Mouse (Mus musculus) kidney, adult 2 months (tissue): Measurements from ENCODE around the gene Galnt14. TPM values are rescaled to one million over a fixed set of nuclear protein-coding genes. Genes with fewer than 3 reads are reported as not detected.

Experiments
- DNase-seq: peaks from one replicate; pipeline ENCODE4 v3.0.0; 2021
- H3K27ac ChIP-seq: fragments of 200-500 bp; 2 replicates; pipeline ENCODE4 v1.5.1; 2012; ENCODE audit warnings: low read depth, low read length, control low read depth, inconsistent platforms; ENCODE audit not compliant: insufficient read depth
- H3K27me3 ChIP-seq: fragments of 200-500 bp; replicated peaks from 2 replicates; pipeline ENCODE4 v1.6.1; 2012; ENCODE audit warnings: mild to moderate bottlenecking, moderate library complexity, low read length, inconsistent platforms; ENCODE audit not compliant: control insufficient read depth, insufficient read depth
- H3K36me3 ChIP-seq: fragments of 200-500 bp; 2 replicates; pipeline ENCODE4 v1.6.1; 2012; ENCODE audit warnings: mild to moderate bottlenecking, moderate library complexity, low read length, inconsistent platforms; ENCODE audit not compliant: control insufficient read depth, insufficient read depth
- H3K4me1 ChIP-seq: fragments of 200-500 bp; 2 replicates; pipeline ENCODE4 v1.6.1; 2011; ENCODE audit warnings: low read length; ENCODE audit not compliant: control insufficient read depth, insufficient read depth
- H3K4me3 ChIP-seq: fragments of 200-500 bp; 2 replicates; pipeline ENCODE4 v1.5.1; 2011; ENCODE audit warnings: mild to moderate bottlenecking, low read depth, low read length, control low read depth; ENCODE audit not compliant: insufficient read depth
- CTCF ChIP-seq: fragments of 200-500 bp; conservative IDR thresholded peaks from 2 replicates; pipeline ENCODE4 v1.5.1; 2011; ENCODE audit warnings: low read depth, mild to moderate bottlenecking, control low read depth, low read length, moderate library complexity, mixed read lengths; ENCODE audit not compliant: insufficient read depth, insufficient read length
- POLR2A ChIP-seq: fragments of 200-500 bp; IDR thresholded peaks from one replicate; pipeline ENCODE4 v1.6.1; 2011; ENCODE audit warnings: low read depth, low read length, control low read depth
- WGBS: fragments of 180-500 bp; shearing (Covaris S2); methylation state at CpG from one replicate; pipeline ENCODE4 v1.1.7; 2018; 5-methylcytosine and 5-hydroxymethylcytosine counted together
- polyA plus RNA-seq: library from polyadenylated mRNA; depleted of rRNA; stranded (reverse); fragments of >200 nt; gene quantifications from 2 replicates; pipeline ENCODE4 v1.2.3, GENCODE M21; 2012

The Galnt14 gene
- polyA plus RNA-seq, 1 experiment: 43.7 TPM

DNA sequence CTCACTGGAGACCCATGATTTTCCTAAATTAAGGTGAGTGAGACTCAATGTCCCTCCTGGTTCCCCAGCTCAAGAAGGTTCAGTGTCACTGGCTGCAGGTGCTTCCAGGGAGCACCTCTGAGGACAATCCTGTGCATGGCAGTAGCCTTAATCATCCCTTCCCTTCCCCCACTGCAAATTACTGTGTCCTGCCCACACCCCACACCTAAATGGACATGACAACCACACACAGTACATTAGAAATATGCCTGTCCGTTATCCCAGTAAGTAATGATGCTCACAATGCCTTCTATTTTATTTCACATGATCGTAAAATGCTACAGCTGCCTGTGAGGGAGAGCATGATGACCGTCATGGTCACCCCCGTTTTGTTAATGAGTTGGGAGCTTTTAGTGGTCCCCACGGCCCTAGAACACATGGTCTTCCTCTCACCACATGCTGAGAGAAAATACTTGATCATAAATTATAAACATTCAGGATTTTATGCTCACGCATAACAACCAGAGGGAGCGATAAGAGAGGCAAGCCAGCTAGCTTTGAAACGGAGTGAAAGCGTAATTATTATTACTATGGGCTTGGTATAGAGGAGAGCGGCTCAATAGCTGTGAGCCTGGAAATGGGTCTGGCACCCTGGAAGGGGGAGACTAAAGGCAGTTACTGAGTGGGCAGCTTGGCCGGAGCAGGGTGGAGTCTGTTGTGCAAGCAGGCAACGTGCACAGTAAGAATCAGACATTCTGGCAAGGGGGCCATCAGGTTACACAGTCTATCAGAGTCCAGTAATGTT is 161.3 kb downstream of the Galnt14 start:
- Histone ChIP-seq H3K36me3 (no peaks in the 10 kb centered on the region), H3K4me1 (peaks cover 2% of the 10 kb centered on the region), H3K4me3 (no peak overlapping the region), H3K27me3 (no peaks in the 10 kb centered on the region), H3K27ac (no peak overlapping the region)
- WGBS: 61% methylated on average over 12 of the region's 12 CpGs
- no peak for DNase-seq
- TF ChIP-seq POLR2A: no peak
- no peak for TF ChIP-seq CTCF

DNA sequence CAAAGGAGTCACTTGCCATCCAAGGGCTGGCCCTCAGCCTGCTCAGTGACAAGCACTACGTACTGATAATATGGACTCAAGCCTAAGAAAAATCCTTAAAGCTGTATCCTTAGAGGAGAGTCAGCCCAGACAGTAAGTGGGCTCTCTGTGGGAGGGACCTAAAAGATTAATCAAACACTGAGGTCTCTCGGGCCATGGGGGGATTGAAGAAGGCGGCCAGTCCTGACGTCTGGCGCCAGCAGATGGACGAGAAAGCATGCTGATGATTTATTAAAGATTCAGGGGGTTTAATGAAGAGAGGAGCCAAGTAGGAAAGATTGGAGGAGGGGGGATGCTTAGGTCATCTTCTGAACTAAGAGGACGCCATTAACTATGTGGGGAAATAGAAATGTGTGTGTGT is 162.1 kb downstream of the Galnt14 start:
- Histone ChIP-seq H3K4me3 (no peak overlapping the region), H3K4me1 (no peaks in the 10 kb centered on the region), H3K36me3 (no peaks in the 10 kb centered on the region), H3K27me3 (no peaks in the 10 kb centered on the region), H3K27ac (no peak overlapping the region)
- DNase-seq: no peak
- no peak for TF ChIP-seq CTCF
- no peak for TF ChIP-seq POLR2A
- 56% methylated on average over 7 of the region's 7 CpGs for WGBS

DNA sequence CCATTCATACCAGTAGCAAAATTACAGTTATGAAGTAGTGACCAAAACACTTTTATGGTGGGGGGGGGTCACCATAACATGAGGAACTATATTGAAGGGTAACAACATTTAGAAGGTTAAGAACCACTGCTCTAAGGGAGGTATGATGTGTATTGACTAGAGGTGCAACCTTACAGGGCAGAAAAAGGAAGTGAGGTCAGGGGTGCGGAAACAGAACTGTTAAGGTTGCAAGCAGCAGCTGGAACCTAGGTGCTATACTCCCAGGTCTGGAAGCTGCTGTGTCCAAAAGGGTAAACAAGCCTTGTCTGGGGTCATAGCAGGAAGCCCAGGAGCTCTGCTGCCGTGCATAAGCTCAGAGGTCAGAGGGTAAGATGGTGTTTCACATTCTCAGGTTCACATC is 162.8 kb downstream of the Galnt14 start:
- H3K27ac ChIP-seq: no peak overlapping the region
- H3K4me3 ChIP-seq: no peak overlapping the region
- TF ChIP-seq POLR2A (no peak), CTCF (no peak)
- DNase-seq: no peak
- H3K36me3 ChIP-seq: no peaks in the 10 kb centered on the region
- 50% methylated on average over 2 of the region's 2 CpGs for WGBS
- no peaks in the 10 kb centered on the region for H3K4me1 ChIP-seq
- H3K27me3 ChIP-seq: no peaks in the 10 kb centered on the region

DNA sequence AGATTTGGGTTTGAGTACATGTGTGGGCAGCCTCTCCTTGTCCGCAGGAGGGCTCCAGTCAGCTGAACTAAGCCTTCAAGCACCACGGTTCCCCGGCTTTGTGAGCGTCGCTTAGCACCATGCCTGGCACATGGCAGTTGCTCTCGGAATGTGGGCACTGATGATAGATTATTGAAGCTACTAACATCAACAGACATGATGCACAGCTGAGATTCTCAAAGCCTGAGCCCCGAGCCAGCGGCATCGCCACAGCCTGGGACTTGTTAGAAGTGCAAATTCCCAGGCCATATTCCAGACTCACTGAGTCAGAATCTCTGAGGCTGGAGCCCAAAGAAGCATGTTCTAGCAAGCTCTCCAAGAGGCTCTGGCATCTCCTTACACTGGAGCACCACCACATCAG is 168.3 kb downstream of the Galnt14 start:
- Histone ChIP-seq H3K4me3 (no peak overlapping the region), H3K36me3 (no peaks in the 10 kb centered on the region), H3K27ac (no peak overlapping the region), H3K4me1 (no peaks in the 10 kb centered on the region), H3K27me3 (no peaks in the 10 kb centered on the region)
- TF ChIP-seq CTCF (no peak), POLR2A (no peak)
- 81% methylated on average over 9 of the region's 9 CpGs for WGBS
- DNase-seq: no peak

DNA sequence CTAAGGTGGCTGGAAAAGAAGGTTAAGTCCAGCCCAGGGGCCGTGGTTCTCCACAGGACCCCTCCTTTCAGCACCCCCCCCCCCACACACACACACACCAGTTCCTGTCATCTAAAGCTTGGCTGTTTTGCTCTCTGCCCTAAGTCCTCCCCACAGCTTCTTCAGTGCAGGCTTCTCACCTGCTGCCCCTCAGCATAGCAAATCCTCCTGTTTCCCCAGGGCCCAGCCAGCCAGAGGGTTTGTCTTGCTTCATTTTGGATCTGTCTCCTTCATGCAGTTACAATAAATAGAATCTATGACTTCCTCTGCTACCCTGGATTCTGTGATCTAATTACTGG is 169.1 kb downstream of the Galnt14 start:
- TF ChIP-seq CTCF: no peak
- no peak for TF ChIP-seq POLR2A
- Histone ChIP-seq H3K4me3 (no peak overlapping the region), H3K4me1 (no peaks in the 10 kb centered on the region), H3K27ac (no peak overlapping the region), H3K36me3 (no peaks in the 10 kb centered on the region), H3K27me3 (no peaks in the 10 kb centered on the region)
- 21% methylated on average over 1 of the region's 1 CpGs for WGBS
- DNase-seq: no peak

DNA sequence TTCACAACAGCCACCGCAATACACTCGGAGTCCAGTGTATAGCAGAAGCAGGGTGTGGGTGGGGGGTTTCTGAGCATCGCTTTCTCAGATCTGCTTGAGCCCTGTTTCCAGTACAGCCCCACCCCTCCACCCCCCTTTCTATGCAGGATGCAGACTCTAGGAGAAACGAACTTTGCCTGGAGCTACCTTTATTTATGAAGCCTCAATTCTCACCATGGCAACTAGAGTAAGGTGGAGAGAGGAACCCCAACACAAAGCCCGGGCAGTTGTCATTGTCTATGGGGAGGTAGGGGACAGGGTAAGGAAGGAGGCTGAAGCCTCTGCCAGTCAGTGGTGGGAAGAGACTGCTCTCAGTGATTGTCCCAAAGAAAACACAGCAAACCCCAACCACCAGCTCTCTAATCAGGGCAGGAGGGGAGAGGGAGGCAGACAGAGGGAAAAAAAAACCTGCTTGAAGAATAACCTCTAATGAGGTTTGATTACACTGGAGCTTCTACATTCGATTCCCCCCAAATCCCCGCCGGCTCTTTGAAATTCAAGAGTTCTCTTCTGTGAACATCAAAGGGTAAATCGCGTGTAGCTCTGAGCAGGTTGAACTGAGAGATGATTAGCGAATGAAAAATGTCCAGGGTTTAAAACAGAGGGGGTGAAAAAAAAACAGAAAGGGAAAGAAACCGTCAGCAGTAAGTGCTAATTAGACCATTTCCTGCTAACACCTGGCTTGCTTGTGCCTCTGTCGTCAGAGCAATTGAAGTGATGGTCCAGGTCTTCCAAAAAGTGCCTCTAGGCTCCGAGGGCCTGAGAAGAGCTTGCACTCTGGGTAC is 169.6 kb downstream of the Galnt14 start:
- Histone ChIP-seq H3K27me3 (no peaks in the 10 kb centered on the region), H3K27ac (no peak overlapping the region), H3K4me3 (no peak overlapping the region), H3K36me3 (no peaks in the 10 kb centered on the region), H3K4me1 (no peaks in the 10 kb centered on the region)
- DNase-seq: no peak
- 44% methylated on average over 14 of the region's 14 CpGs for WGBS
- TF ChIP-seq POLR2A (no peak), CTCF (no peak)

DNA sequence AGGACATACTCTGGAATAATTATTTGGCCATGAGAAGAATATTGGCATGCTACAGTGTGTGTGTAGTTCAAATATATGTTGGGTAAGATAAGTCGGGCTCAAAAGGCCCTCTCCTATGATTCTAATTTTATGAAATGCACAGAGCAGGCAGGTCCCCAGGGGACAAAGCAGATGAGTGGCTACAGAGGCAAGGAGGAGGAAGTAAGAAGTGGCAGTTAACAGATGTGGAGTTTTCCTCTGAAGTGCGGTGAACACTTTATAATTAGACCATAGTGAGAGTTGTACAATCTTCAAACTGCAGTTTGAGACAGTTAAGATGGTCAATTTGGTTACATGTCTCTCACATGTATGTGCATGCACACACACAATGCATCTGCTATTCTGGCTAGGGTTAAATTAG is 178.4 kb downstream of the Galnt14 start:
- DNase-seq: no peak
- WGBS: 83% methylated on average over 2 of the region's 2 CpGs
- no peaks in the 10 kb centered on the region for H3K36me3 ChIP-seq
- TF ChIP-seq POLR2A: no peak
- no peak for TF ChIP-seq CTCF
- H3K27me3 ChIP-seq: no peaks in the 10 kb centered on the region
- H3K4me1 ChIP-seq: no peaks in the 10 kb centered on the region
- H3K27ac ChIP-seq: no peak overlapping the region
- H3K4me3 ChIP-seq: no peak overlapping the region
